Mouse (Mus musculus) CH12.LX (cell line): ENCODE data around the gene 4930442H23Rik. TPM values are rescaled to one million over a fixed set of nuclear protein-coding genes. Genes with fewer than 3 reads are reported as not detected.

ENCODE experiments used
- DNase-seq: peaks from one replicate; pipeline ENCODE4 v3.0.0-alpha.2; 2013; ENCODE audit errors: extremely low read depth
- H3K27ac ChIP-seq: 2 replicates; pipeline ENCODE4 v1.5.1; 2012; ENCODE audit warnings: low read depth, mild to moderate bottlenecking, control low read depth, moderate library complexity; ENCODE audit not compliant: insufficient read depth
- H3K27me3 ChIP-seq: replicated peaks from 2 replicates; pipeline ENCODE3; 2012; ENCODE audit warnings: inconsistent platforms
- H3K36me3 ChIP-seq, 2 experiments: replicated peaks in 1 of 2; 2 replicates each; pipeline versions ENCODE3 to v1.6.1; 2012; ENCODE audit warnings: inconsistent platforms in 1 of 2, low read length in 1 of 2, mild to moderate bottlenecking in 1 of 2, mixed read lengths in 1 of 2, moderate library complexity in 1 of 2; ENCODE audit not compliant: control insufficient read depth in 1 of 2, insufficient read depth in 1 of 2
- H3K4me1 ChIP-seq, 2 experiments: 2 replicates each; pipeline ENCODE4 v1.6.1; 2012; ENCODE audit warnings: inconsistent platforms in 1 of 2, moderate library complexity in 1 of 2; ENCODE audit not compliant: insufficient read depth in 2 of 2, control insufficient read depth in 1 of 2
- H3K4me2 ChIP-seq: 2 replicates; pipeline ENCODE4 v1.6.1; 2012; ENCODE audit warnings: low read depth, mild to moderate bottlenecking, control low read depth; ENCODE audit not compliant: poor library complexity, insufficient read depth, severe bottlenecking
- H3K4me3 ChIP-seq, 3 experiments: fragments of 150-350 bp in 1 of 3; sonication (generic) in 1 of 3; replicated peaks in 1 of 3; 2 replicates each; pipeline versions ENCODE3 to v1.5.1; 2011 to 2012; ENCODE audit warnings: low read depth in 2 of 3, low read length in 2 of 3, mild to moderate bottlenecking in 2 of 3, moderate library complexity in 2 of 3, control low read depth in 1 of 3, improper control_type of control experiment in 1 of 3, inconsistent platforms in 1 of 3, mixed read lengths in 1 of 3; ENCODE audit not compliant: poor library complexity in 1 of 3
- H3K79me2 ChIP-seq: replicated peaks from 2 replicates; pipeline ENCODE4 v1.6.1; 2012; ENCODE audit warnings: mild to moderate bottlenecking, moderate library complexity; ENCODE audit not compliant: control insufficient read depth, poor library complexity, insufficient read depth, severe bottlenecking; ENCODE audit errors: extremely low read depth
- H3K9ac ChIP-seq: 2 replicates; pipeline ENCODE4 v1.6.1; 2012; ENCODE audit warnings: low read depth, mild to moderate bottlenecking, control low read depth, moderate library complexity; ENCODE audit not compliant: insufficient read depth
- H3K9me3 ChIP-seq: replicated peaks from 2 replicates; pipeline ENCODE3; 2012; ENCODE audit warnings: low read length, inconsistent platforms, mixed read lengths
- BHLHE40 ChIP-seq: IDR thresholded peaks from 2 replicates; pipeline ENCODE4 v1.6.1; 2011; ENCODE audit warnings: mild to moderate bottlenecking, low read depth, low read length, improper control_type of control experiment
- CHD2 ChIP-seq: IDR thresholded peaks from 2 replicates; pipeline ENCODE4 v1.6.1; 2011; ENCODE audit warnings: low read length, improper control_type of control experiment
- E2F4 ChIP-seq: IDR thresholded peaks from 2 replicates; pipeline ENCODE4 v1.6.1; 2011; ENCODE audit warnings: low read depth, low read length, improper control_type of control experiment; ENCODE audit not compliant: insufficient replicate concordance
- EP300 ChIP-seq: IDR thresholded peaks from 2 replicates; pipeline ENCODE4 v1.6.1; 2011; ENCODE audit warnings: low read length, improper control_type of control experiment
- ETS1 ChIP-seq: conservative IDR thresholded peaks from 2 replicates; pipeline ENCODE4 v1.6.1; 2012; ENCODE audit warnings: low read depth, mild to moderate bottlenecking, inconsistent platforms, low read length, improper control_type of control experiment, moderate library complexity
- IRF4 ChIP-seq: IDR thresholded peaks from 2 replicates; pipeline ENCODE4 v1.6.1; 2014; ENCODE audit warnings: low read depth, mild to moderate bottlenecking, inconsistent platforms, low read length, improper control_type of control experiment
- KAT2A ChIP-seq: IDR thresholded peaks from 2 replicates; pipeline ENCODE4 v1.6.1; 2012; ENCODE audit warnings: low read length, improper control_type of control experiment, inconsistent platforms; ENCODE audit not compliant: insufficient replicate concordance
- MAFK ChIP-seq: IDR thresholded peaks from 2 replicates; pipeline ENCODE4 v1.6.1; 2011; ENCODE audit warnings: low read length, improper control_type of control experiment; ENCODE audit not compliant: insufficient replicate concordance
- MAX ChIP-seq: IDR thresholded peaks from 2 replicates; pipeline ENCODE4 v1.6.1; 2011; ENCODE audit warnings: low read length, improper control_type of control experiment
- MAZ ChIP-seq: IDR thresholded peaks from 2 replicates; pipeline ENCODE4 v1.6.1; 2012; ENCODE audit warnings: low read depth, mild to moderate bottlenecking, inconsistent platforms, low read length, improper control_type of control experiment, moderate library complexity
- MEF2A ChIP-seq: IDR thresholded peaks from 2 replicates; pipeline ENCODE4 v1.6.1; 2014; ENCODE audit warnings: low read depth, mild to moderate bottlenecking, inconsistent platforms, low read length, improper control_type of control experiment, borderline replicate concordance
- MYC ChIP-seq: IDR thresholded peaks from 2 replicates; pipeline ENCODE4 v1.6.1; 2011; ENCODE audit warnings: low read depth, mild to moderate bottlenecking, improper control_type of control experiment, low read length
- NELFE ChIP-seq: IDR thresholded peaks from 2 replicates; pipeline ENCODE4 v1.6.1; 2011; ENCODE audit warnings: low read depth, low read length, improper control_type of control experiment
- NRF1 ChIP-seq: IDR thresholded peaks from 2 replicates; pipeline ENCODE4 v1.6.1; 2014; ENCODE audit warnings: low read depth, mild to moderate bottlenecking, inconsistent platforms, low read length, improper control_type of control experiment, moderate library complexity
- PAX5 ChIP-seq: IDR thresholded peaks from 2 replicates; pipeline ENCODE4 v1.6.1; 2012; ENCODE audit warnings: low read length, inconsistent platforms, mixed read lengths
- POLR2A ChIP-seq: IDR thresholded peaks from 2 replicates; pipeline ENCODE4 v1.6.1; 2011; ENCODE audit warnings: low read depth, mild to moderate bottlenecking, improper control_type of control experiment, low read length
- POLR2AphosphoS2 ChIP-seq: IDR thresholded peaks from 2 replicates; pipeline ENCODE4 v1.6.1; 2011; ENCODE audit warnings: low read depth, low read length, improper control_type of control experiment
- RAD21 ChIP-seq: IDR thresholded peaks from 2 replicates; pipeline ENCODE4 v1.6.1; 2011; ENCODE audit warnings: low read depth, mild to moderate bottlenecking, low read length, improper control_type of control experiment, moderate library complexity
- RCOR1 ChIP-seq: conservative IDR thresholded peaks from 2 replicates; pipeline ENCODE4 v1.6.1; 2012; ENCODE audit warnings: low read depth, mild to moderate bottlenecking, inconsistent platforms, low read length, improper control_type of control experiment
- SIN3A ChIP-seq: IDR thresholded peaks from 2 replicates; pipeline ENCODE4 v1.6.1; 2012; ENCODE audit warnings: low read length, improper control_type of control experiment, inconsistent platforms
- TBP ChIP-seq: conservative IDR thresholded peaks from 2 replicates; pipeline ENCODE4 v1.6.1; 2011; ENCODE audit warnings: low read depth, low read length, improper control_type of control experiment
- TCF12 ChIP-seq: IDR thresholded peaks from 2 replicates; pipeline ENCODE4 v1.6.1; 2014; ENCODE audit warnings: low read depth, mild to moderate bottlenecking, inconsistent platforms, low read length, improper control_type of control experiment
- USF1 ChIP-seq: IDR thresholded peaks from 2 replicates; pipeline ENCODE4 v1.6.1; 2014; ENCODE audit warnings: low read depth, mild to moderate bottlenecking, inconsistent platforms, low read length, improper control_type of control experiment
- ZKSCAN1 ChIP-seq: IDR thresholded peaks from 2 replicates; pipeline ENCODE4 v1.6.1; 2012; ENCODE audit warnings: low read depth, inconsistent platforms, low read length, improper control_type of control experiment, borderline replicate concordance
- ZNF384 ChIP-seq: IDR thresholded peaks from 2 replicates; pipeline ENCODE4 v1.6.1; 2012; ENCODE audit warnings: low read depth, low read length, improper control_type of control experiment, inconsistent platforms
- dilution Hi-C: fragments of 300-500 bp; cut with MboI; formaldehyde crosslinking; loops from 2 replicates; pipeline ENCODE4 v1.14.3; 2020; ENCODE audit warnings: low sequenced_read_pairs; ENCODE audit not compliant: extremely low pct_unique_long_range_greater_than_20kb, extremely low pct_ligation_motif_present
- in situ Hi-C: fragments of 300-500 bp; cut with MboI; formaldehyde crosslinking; loops from 3 replicates; pipeline ENCODE4 v1.14.3; 2019; ENCODE audit warnings: low sequenced_read_pairs, low pct_ligation_motif_present, low pct_unique_long_range_greater_than_20kb, mixed read lengths
- polyA plus RNA-seq: library from polyadenylated mRNA; unstranded; fragments of >175 nt; gene quantifications from 2 replicates; pipeline ENCODE4 v1.2.1, GENCODE M21; 2012; ENCODE audit warnings: low read depth; ENCODE audit not compliant: insufficient read length
- total RNA-seq, 2 experiments: library from RNA; depleted of rRNA; stranded (reverse); fragments of 300-350 nt in 1 of 2; fragments of >200 nt in 1 of 2; gene quantifications; 2 replicates each; pipeline ENCODE4 v1.2.3; 2012 to 2014

Gene 4930442H23Rik
- total and polyA plus RNA-seq, 3 experiments, result 0.27 TPM; not detected in 2

DNA sequence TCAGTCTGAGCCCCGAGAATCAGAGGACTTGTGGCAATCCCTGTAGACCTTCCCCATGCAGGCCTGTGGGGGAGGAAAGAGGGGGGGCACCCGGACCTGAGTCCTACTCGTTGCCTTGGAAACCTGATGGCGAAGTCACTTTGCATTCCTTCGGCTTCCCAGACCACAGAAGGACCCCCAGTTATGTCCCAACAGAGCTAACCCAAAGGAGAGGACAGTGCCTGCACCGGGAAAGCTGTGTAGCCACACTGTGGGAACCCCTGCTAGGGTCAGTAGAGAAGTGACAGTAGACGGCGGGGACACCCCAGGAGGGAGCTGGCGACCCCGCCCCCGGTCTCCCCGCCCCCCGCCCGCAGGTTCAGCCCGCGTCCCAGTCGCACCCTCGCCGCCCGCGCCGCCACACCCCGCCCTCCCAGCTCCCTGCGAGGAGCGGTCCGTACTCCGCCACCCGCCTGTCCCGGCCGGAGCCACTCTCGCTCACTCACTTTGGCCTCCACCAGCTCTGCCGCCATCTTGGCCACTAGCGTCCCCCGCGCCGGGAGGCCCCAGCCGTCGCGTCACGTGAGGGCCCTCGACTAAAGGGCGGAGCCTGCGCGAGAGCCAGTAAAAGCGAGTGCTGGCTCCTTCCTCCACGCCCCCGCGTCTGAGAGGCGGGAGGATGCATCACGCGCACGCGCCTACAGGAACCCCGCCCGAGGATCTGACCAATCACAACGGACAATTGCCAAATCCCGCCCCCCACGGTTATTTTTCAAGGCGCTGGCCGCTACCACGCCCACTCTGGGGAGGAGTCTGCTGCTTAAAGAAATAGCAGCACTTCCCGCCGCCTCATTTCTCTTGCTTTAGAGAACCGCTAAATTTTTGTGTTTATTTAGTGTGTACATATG is 16.2 kb downstream of the 4930442H23Rik start, which contains the start of gene Pias4 (continued):
- TF ChIP-seq TCF12, result peak; percentile 97
- no peak for TF ChIP-seq ETS1
- TF ChIP-seq POLR2A, result peak; percentile 81
- TF ChIP-seq SIN3A, result peak; percentile 20; the same call in 1 of the 2 replicates
- no peak for TF ChIP-seq ZKSCAN1
- TF ChIP-seq POLR2AphosphoS2, result no peak
- TF ChIP-seq MAX, result peak; percentile 93
- TF ChIP-seq MYC, result peak; percentile 31; the same call in 1 of the 2 replicates
- TF ChIP-seq NRF1, result peak; percentile 92
- 0 out of 2 replicates have a peak, but pooled peaks have one; percentile 42 for TF ChIP-seq E2F4

- Histone ChIP-seq H3K9ac (no peak overlapping the region), H3K4me3 (no peak overlapping the region), H3K27me3 (no peaks in the 10 kb centered on the region), H3K4me1 (peaks cover 35 to 74% of the 10 kb centered on the region in 2 experiments), H3K79me2 (peaks cover 41% of the 10 kb centered on the region), H3K27ac (no peak overlapping the region), H3K4me2 (no peak overlapping the region), H3K36me3 (peaks cover 22 to 51% of the 10 kb centered on the region in 2 experiments), H3K9me3 (no peaks in the 10 kb centered on the region)
- dilution Hi-C loops, result no loop called here
- TF ChIP-seq RCOR1 (no peak), CHD2 (no peak), RAD21 (no peak), EP300 (no peak), E2F4 (no peak), MAZ (no peak), IRF4 (no peak), MEF2A (no peak), MAX (no peak), ZNF384 (no peak), MAFK (no peak), KAT2A (no peak), NELFE (no peak), USF1 (no peak), PAX5 (no peak), TBP (no peak), BHLHE40 (no peak), SIN3A (no peak)
- no peak for DNase-seq
- in situ Hi-C loops, result loop anchor here (10.0 kb wide), 1 partner anchor 240 kb away; no protein-coding TSS in a partner anchor
These were observed 18.5 kb downstream of the 4930442H23Rik start for GRCm38 (mm10) chr10:81165118-81165517.
